27 mouse cellular contexts compared by ENCODE assay signal in the genomic region with DNA sequence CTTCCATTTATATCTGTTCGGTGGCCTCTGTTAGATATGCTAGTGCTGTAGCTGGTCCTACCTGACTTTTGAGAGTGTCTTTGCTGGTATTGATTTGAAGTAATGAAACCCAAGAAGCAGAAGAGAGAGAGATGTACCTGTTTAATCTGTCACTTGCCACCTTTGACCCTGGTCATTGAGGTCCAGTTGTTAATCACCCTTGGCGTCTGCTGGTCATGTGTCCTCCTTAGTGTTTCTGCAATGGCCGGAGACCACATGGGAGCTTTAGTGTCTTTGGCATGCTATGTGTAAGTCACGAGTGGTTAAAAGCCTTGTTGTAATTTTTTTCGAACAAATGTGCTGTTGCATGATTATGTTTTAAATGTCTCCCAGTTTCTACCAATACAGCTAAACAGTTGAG.
"Had no signal": no experiment of that assay in that cellular context is flagged by ENCODE, and none has a peak within 500 bp of the region (broad histone marks: within the 10 kb centered on the region; RNA-seq: fewer than 3 reads in every experiment).

No protein-coding gene starts in this region.

- DNase-seq: cerebellum, adult 2 months; cerebellum, adult 8-10 months; cerebellum, adult 9-10 months; cerebellum, adult 9-11 months; cerebellum, postnatal 10 days; cerebellum, postnatal 14 days; cerebellum, postnatal 25 days; cerebellum, postnatal 36 days; embryo, embryonic 11 days; forebrain, postnatal 0 days; gastrocnemius, adult 2 months; gastrocnemius, postnatal 10 days; gastrocnemius, postnatal 14 days; gastrocnemius, postnatal 25 days; gastrocnemius, postnatal 36 days; heart, adult 18-20 months had no signal

- H3K4me2 ChIP-seq: embryonic facial prominence, embryonic 12.5 days; embryonic facial prominence, embryonic 13.5 days; embryonic facial prominence, embryonic 15.5 days; forebrain, embryonic 12.5 days; forebrain, embryonic 13.5 days; forebrain, embryonic 15.5 days had no signal

- H3K27me3 ChIP-seq: embryonic facial prominence, embryonic 12.5 days; embryonic facial prominence, embryonic 15.5 days; forebrain, embryonic 12.5 days; forebrain, embryonic 13.5 days; forebrain, embryonic 15.5 days had no signal

- H3K4me3 ChIP-seq: embryonic facial prominence, embryonic 10.5 days; embryonic facial prominence, embryonic 12.5 days; embryonic facial prominence, embryonic 13.5 days; embryonic facial prominence, embryonic 15.5 days; erythroblast, embryonic 14.5 days; forebrain, embryonic 10.5 days; forebrain, embryonic 12.5 days; forebrain, embryonic 13.5 days; forebrain, embryonic 15.5 days; gastrocnemius, adult 2 months had no signal

- H3K9me3 ChIP-seq: embryonic facial prominence, embryonic 10.5 days; embryonic facial prominence, embryonic 12.5 days; embryonic facial prominence, embryonic 13.5 days; embryonic facial prominence, embryonic 15.5 days; forebrain, embryonic 10.5 days; forebrain, embryonic 12.5 days; forebrain, embryonic 13.5 days; forebrain, embryonic 15.5 days had no signal

- H3K36me3 ChIP-seq: embryonic facial prominence, embryonic 10.5 days; embryonic facial prominence, embryonic 12.5 days; embryonic facial prominence, embryonic 13.5 days; embryonic facial prominence, embryonic 15.5 days; forebrain, embryonic 10.5 days; forebrain, embryonic 12.5 days; forebrain, embryonic 15.5 days had no signal

- H3K27ac ChIP-seq: embryonic facial prominence, embryonic 10.5 days; embryonic facial prominence, embryonic 12.5 days; embryonic facial prominence, embryonic 13.5 days; embryonic facial prominence, embryonic 15.5 days; forebrain, embryonic 10.5 days; forebrain, embryonic 12.5 days; forebrain, embryonic 13.5 days; forebrain, embryonic 15.5 days; gastrocnemius, adult 2 months had no signal

- ATAC-seq: forebrain, embryonic 13.5 days; forebrain, embryonic 14.5 days; forebrain, embryonic 15.5 days; forebrain, embryonic 16.5 days had no signal

- H3K9ac ChIP-seq: embryonic facial prominence, embryonic 12.5 days; embryonic facial prominence, embryonic 13.5 days; embryonic facial prominence, embryonic 15.5 days; forebrain, embryonic 12.5 days; forebrain, embryonic 13.5 days; forebrain, embryonic 15.5 days; forebrain, postnatal 0 days had no signal
